Mouse (Mus musculus): ENCODE measurements around the gene Zfp568.

- TF ChIP-seq CTCF (conservative IDR thresholded peaks at IDR 0.05; ENCODE audit: low read length) = no peak
- TF ChIP-seq POU5F1 (IDR thresholded peaks at IDR 0.05; ENCODE audit: borderline replicate concordance, low read length) = no peak
Measured at GRCm38 (mm10) chr7:30010551-30011195, 26.9 kb downstream of the Zfp568 start.

Data from E14TG2a.4 (cell line).